Mouse (Mus musculus) megakaryocyte progenitor cell, adult 5-6 weeks (primary cell): ENCODE data around the gene Smim22. TPM values are rescaled to one million over a fixed set of nuclear protein-coding genes. Genes with fewer than 3 reads are reported as not detected.

Source experiments
- total RNA-seq, 2 experiments: library from RNA; stranded (forward) in 1 of 2; stranded (reverse) in 1 of 2; fragments of 157-497, 149-512 nt in 1 of 2; fragments of 200-1000 nt in 1 of 2; gene quantifications; 2 replicates each; pipeline versions ENCODE4 v1.2.3 to v1.2.4; 2015 to 2017

Gene Smim22
- total RNA-seq, 2 experiments from 2014 or later: not detected

Other genes with a start within 250 kb of the Smim22 start
- 10.3 and 12.2 TPM in 2 replicates for gene Cdip1, start 217.0 kb upstream of the Smim22 start, total RNA-seq (2015)
- gene Cdip1, start 217.0 kb upstream of the Smim22 start, total RNA-seq (2017): 10.7 and 11.5 TPM in 2 replicates
- not detected in 2 replicates for gene 4930562C15Rik, start 171.9 kb upstream of the Smim22 start, total RNA-seq (2015)
- not detected in 2 replicates for gene 4930562C15Rik, start 171.9 kb upstream of the Smim22 start, total RNA-seq (2017)
- 36.5 and 38.4 TPM in 2 replicates for gene Ubald1, start 127.0 kb upstream of the Smim22 start, total RNA-seq (2015)
- gene Ubald1, start 127.0 kb upstream of the Smim22 start, total RNA-seq (2017): 16.3 and 16.5 TPM in 2 replicates
- 20.5 and 23.2 TPM in 2 replicates for gene Mgrn1, start 121.0 kb upstream of the Smim22 start, total RNA-seq (2015)
- 12.6 and 18.2 TPM in 2 replicates for gene Mgrn1, start 121.0 kb upstream of the Smim22 start, total RNA-seq (2017)
- 25.2 and 30.1 TPM in 2 replicates for gene Nudt16l1, start 68.5 kb upstream of the Smim22 start, total RNA-seq (2015)
- 18.9 and 19.3 TPM in 2 replicates for gene Nudt16l1, start 68.5 kb upstream of the Smim22 start, total RNA-seq (2017)
- gene Anks3, start 43.1 kb upstream of the Smim22 start, total RNA-seq (2015): 16.2 and 18.5 TPM in 2 replicates
- gene Anks3, start 43.1 kb upstream of the Smim22 start, total RNA-seq (2017): 18.2 and 24.9 TPM in 2 replicates
- not detected in 2 replicates for gene Sept12, start 9.4 kb upstream of the Smim22 start, total RNA-seq (2015)
- gene Sept12, start 9.4 kb upstream of the Smim22 start, total RNA-seq (2017): not detected in 2 replicates
- gene Rogdi, start 6.3 kb downstream of the Smim22 start, total RNA-seq (2015): 45.8 and 48.9 TPM in 2 replicates
- gene Rogdi, start 6.3 kb downstream of the Smim22 start, total RNA-seq (2017): 17.3 and 23.4 TPM in 2 replicates
- gene Glyr1, start 42.6 kb downstream of the Smim22 start, total RNA-seq (2015): 69.5 and 74.6 TPM in 2 replicates
- gene Glyr1, start 42.6 kb downstream of the Smim22 start, total RNA-seq (2017): 103 and 112 TPM in 2 replicates
- gene Ubn1, start 42.8 kb downstream of the Smim22 start, total RNA-seq (2015): 28.1 and 30.3 TPM in 2 replicates
- 37.2 and 43.6 TPM in 2 replicates for gene Ubn1, start 42.8 kb downstream of the Smim22 start, total RNA-seq (2017)
- not detected in 2 replicates for gene Ppl, start 125.1 kb downstream of the Smim22 start, total RNA-seq (2015)
- not detected in 2 replicates for gene Ppl, start 125.1 kb downstream of the Smim22 start, total RNA-seq (2017)
- gene Sec14l5, start 139.8 kb downstream of the Smim22 start, total RNA-seq (2015): not detected in 2 replicates
- not detected in 2 replicates for gene Sec14l5, start 139.8 kb downstream of the Smim22 start, total RNA-seq (2017)
- 35.2 and 38.6 TPM in 2 replicates for gene Nagpa, start 196.7 kb downstream of the Smim22 start, total RNA-seq (2015)
- 47.9 and 82.1 TPM in 2 replicates for gene Nagpa, start 196.7 kb downstream of the Smim22 start, total RNA-seq (2017)
- not detected in 2 replicates for gene AU021092, start 215.0 kb downstream of the Smim22 start, total RNA-seq (2015)
- gene AU021092, start 215.0 kb downstream of the Smim22 start, total RNA-seq (2017): not detected in 2 replicates
- gene Alg1, start 226.3 kb downstream of the Smim22 start, total RNA-seq (2015): 22.5 and 22.8 TPM in 2 replicates
- gene Alg1, start 226.3 kb downstream of the Smim22 start, total RNA-seq (2017): 20.1 and 20.3 TPM in 2 replicates
- 21.7 and 26.4 TPM in 2 replicates for gene Eef2kmt, start 248.7 kb downstream of the Smim22 start, total RNA-seq (2015)
- gene Eef2kmt, start 248.7 kb downstream of the Smim22 start, total RNA-seq (2017): 22.7 and 24.8 TPM in 2 replicates